Mouse (Mus musculus): Measurements from ENCODE around the gene Zbtb20. TPM values are rescaled to one million over a fixed set of nuclear protein-coding genes. Genes with fewer than 3 reads are reported as not detected.

Gene Zbtb20
- total RNA-seq, 2 experiments from 2014 or later: 139 to 141 TPM

GRCm38 (mm10) chr16:43080403-43080802 lies 204.7 kb downstream of the Zbtb20 start:
- no peak for DNase-seq

- no peak for DNase-seq
Measured at GRCm38 (mm10) chr16:43080923-43081702, 205.4 kb downstream of the Zbtb20 start.

GRCm38 (mm10) chr16:43081995-43082394 lies 206.3 kb downstream of the Zbtb20 start:
- DNase-seq: no peak

GRCm38 (mm10) chr16:43082801-43083200 lies 207.1 kb downstream of the Zbtb20 start:
- DNase-seq: no peak

GRCm38 (mm10) chr16:43090188-43090587 lies 214.5 kb downstream of the Zbtb20 start:
- DNase-seq: no peak

- no peak for DNase-seq
Measured at GRCm38 (mm10) chr16:43094161-43094560, 218.5 kb downstream of the Zbtb20 start.

GRCm38 (mm10) chr16:43094756-43095155 lies 219.1 kb downstream of the Zbtb20 start:
- DNase-seq: no peak

GRCm38 (mm10) chr16:43096040-43096439 lies 220.4 kb downstream of the Zbtb20 start:
- DNase-seq: no peak

- no peak for DNase-seq
Measured at GRCm38 (mm10) chr16:43098153-43098552, 222.5 kb downstream of the Zbtb20 start.

- DNase-seq: no peak
Measured at GRCm38 (mm10) chr16:43098666-43099065, 223.0 kb downstream of the Zbtb20 start.

GRCm38 (mm10) chr16:43111288-43111687 lies 235.6 kb downstream of the Zbtb20 start:
- no peak for DNase-seq

GRCm38 (mm10) chr16:43113968-43114367 lies 238.3 kb downstream of the Zbtb20 start:
- DNase-seq: no peak

GRCm38 (mm10) chr16:43129966-43130365 lies 254.3 kb downstream of the Zbtb20 start:
- DNase-seq: no peak

- DNase-seq: no peak
Measured at GRCm38 (mm10) chr16:43130583-43130982, 254.9 kb downstream of the Zbtb20 start.

- DNase-seq: no peak
Measured at GRCm38 (mm10) chr16:43131077-43131476, 255.4 kb downstream of the Zbtb20 start.

- DNase-seq: peak; percentile 22 to 49
Measured at GRCm38 (mm10) chr16:43168506-43168905, 292.8 kb downstream of the Zbtb20 start.

GRCm38 (mm10) chr16:43169273-43169905 lies 293.7 kb downstream of the Zbtb20 start:
- no peak for DNase-seq

- no peak for DNase-seq
Measured at GRCm38 (mm10) chr16:43172139-43172538, 296.5 kb downstream of the Zbtb20 start.

- no peak for DNase-seq
Measured at GRCm38 (mm10) chr16:43172912-43173311, 297.2 kb downstream of the Zbtb20 start.

- DNase-seq: no peak
Measured at GRCm38 (mm10) chr16:43174815-43175214, 299.1 kb downstream of the Zbtb20 start.

GRCm38 (mm10) chr16:43181038-43181437 lies 305.4 kb downstream of the Zbtb20 start:
- no peak for DNase-seq

- no peak for DNase-seq
Measured at GRCm38 (mm10) chr16:43190390-43190789, 314.7 kb downstream of the Zbtb20 start.

GRCm38 (mm10) chr16:43191060-43191850 lies 315.6 kb downstream of the Zbtb20 start:
- no peak for DNase-seq

Data from adrenal gland, postnatal 36 days (tissue).